Mouse (Mus musculus): ENCODE results near the gene Ifitm10. TPM values are rescaled to one million over a fixed set of nuclear protein-coding genes. Genes with fewer than 3 reads are reported as not detected.
"Not testable (repeated sequence)": the region's sequence is repeated elsewhere in the genome, so short reads cannot be mapped to it uniquely, and the experiment has no call there.

Gene Ifitm10
- polyA plus RNA-seq, 1 experiment from 2014 or later: 2.4 TPM

DNA sequence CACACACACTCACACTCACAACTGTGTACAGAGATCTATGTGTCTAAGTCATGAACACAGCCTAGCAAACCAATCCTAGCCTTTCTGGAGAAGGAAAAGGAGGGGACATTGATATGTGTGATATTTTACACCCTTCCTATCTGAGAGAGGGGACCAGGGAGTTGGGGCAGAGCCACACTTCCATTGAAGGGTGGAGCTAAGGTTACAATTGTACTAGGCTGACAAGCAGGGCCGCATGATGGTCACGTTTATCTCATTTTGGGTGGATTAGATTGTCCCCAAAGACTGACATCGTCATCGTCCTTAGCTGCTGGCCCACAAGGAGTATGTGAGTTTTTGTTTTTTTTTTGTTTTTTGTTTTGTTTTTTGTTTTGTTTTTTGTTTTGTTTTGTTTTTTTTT is 42.3 kb downstream of the Ifitm10 start:
- Histone ChIP-seq H3K9ac (ENCODE audit: low read depth, low read length) (no peak overlapping the region), H3K4me1 (replicated peaks; ENCODE audit: control insufficient read depth, insufficient read depth, low read length) (peaks cover 26% of the 10 kb centered on the region)
- no peak; the same call in 1 of the 2 replicates for ATAC-seq (replicated peaks; ENCODE audit: low FRiP score)

DNA sequence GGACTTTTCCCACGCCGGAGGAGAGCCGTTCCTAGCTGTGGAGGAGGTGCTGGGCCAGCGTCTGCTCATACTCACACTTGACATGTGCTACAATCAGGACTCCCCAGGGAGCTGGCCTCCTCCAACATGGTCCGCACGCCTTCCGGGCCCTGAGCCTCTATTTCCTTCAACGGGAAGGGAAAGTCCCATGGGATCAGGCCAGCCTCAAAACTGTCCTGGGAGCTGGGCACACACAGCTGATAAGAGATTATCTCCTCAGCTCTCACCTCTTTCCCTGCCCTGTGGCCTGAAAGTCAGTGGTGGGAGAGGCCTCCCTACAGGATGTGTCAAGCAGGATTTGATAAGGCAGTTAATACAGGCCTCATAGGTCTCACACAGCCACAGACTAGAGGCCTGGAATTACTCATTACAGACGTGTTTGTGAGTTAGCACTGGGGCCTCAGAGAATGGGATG is 43.3 kb downstream of the Ifitm10 start:
- no peaks in the 10 kb centered on the region for H3K27me3 ChIP-seq (replicated peaks; ENCODE audit: control insufficient read depth, insufficient read depth, low read length)
- H3K27ac ChIP-seq (ENCODE audit: low read depth, low read length): peak overlapping the region; percentile 67
- H3K4me2 ChIP-seq: no peak overlapping the region
- H3K9me3 ChIP-seq (ENCODE audit: control insufficient read depth, low read length): no peaks in the 10 kb centered on the region
- peaks cover 26% of the 10 kb centered on the region for H3K4me1 ChIP-seq (replicated peaks; ENCODE audit: control insufficient read depth, insufficient read depth, low read length)
- peak; percentile 67 for ATAC-seq (replicated peaks; ENCODE audit: low FRiP score)
- no peaks in the 10 kb centered on the region for H3K36me3 ChIP-seq (ENCODE audit: control insufficient read depth, insufficient read depth, low read length)
- WGBS: 29% methylated on average over 9 of the region's 9 CpGs
- no peak for DNase-seq (ENCODE audit: low spot score)
- H3K4me3 ChIP-seq (ENCODE audit: low read depth, low read length): no peak overlapping the region
- H3K9ac ChIP-seq (ENCODE audit: low read depth, low read length): no peak overlapping the region

More for the DNA sequence above, 42.3 kb downstream of the Ifitm10 start:
- Histone ChIP-seq H3K36me3 (ENCODE audit: control insufficient read depth, insufficient read depth, low read length) (no peaks in the 10 kb centered on the region), H3K9me3 (ENCODE audit: control insufficient read depth, low read length) (no peaks in the 10 kb centered on the region), H3K27me3 (replicated peaks; ENCODE audit: control insufficient read depth, insufficient read depth, low read length) (no peaks in the 10 kb centered on the region), H3K27ac (ENCODE audit: low read depth, low read length) (no peak overlapping the region), H3K4me2 (no peak overlapping the region), H3K4me3 (ENCODE audit: low read depth, low read length) (no peak overlapping the region)
- DNase-seq (ENCODE audit: low spot score): no peak
- WGBS: 30% methylated on average over 4 of the region's 4 CpGs

DNA sequence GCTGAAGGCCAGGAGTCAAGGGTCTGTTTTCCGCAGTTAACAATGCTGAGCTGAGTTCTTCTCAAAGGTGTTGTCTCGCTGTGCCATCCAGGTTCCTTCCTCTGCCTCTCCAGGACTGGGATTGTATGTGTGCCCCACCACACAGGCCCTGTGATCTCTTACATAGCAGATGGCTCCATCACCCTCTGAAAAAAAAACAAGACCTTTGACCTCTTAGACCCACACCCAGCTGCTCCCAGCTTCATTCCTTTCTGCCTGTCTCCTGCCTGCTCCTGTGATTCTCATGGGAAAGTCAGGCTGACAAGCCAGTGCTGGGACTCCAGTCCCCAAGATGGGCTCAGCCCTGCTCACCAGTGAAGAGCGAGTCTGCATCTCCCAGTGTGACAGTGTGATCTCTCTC is 45.0 kb downstream of the Ifitm10 start:
- peaks cover 17% of the 10 kb centered on the region for H3K4me1 ChIP-seq (replicated peaks; ENCODE audit: control insufficient read depth, insufficient read depth, low read length)
- WGBS: 56% methylated on average over 3 of the region's 3 CpGs
- H3K4me2 ChIP-seq: no peak overlapping the region
- H3K4me3 ChIP-seq (ENCODE audit: low read depth, low read length): no peak overlapping the region
- H3K9ac ChIP-seq (ENCODE audit: low read depth, low read length): no peak overlapping the region
- no peaks in the 10 kb centered on the region for H3K27me3 ChIP-seq (replicated peaks; ENCODE audit: control insufficient read depth, insufficient read depth, low read length)
- no peak for ATAC-seq (replicated peaks; ENCODE audit: low FRiP score)
- DNase-seq (ENCODE audit: low spot score): no peak
- H3K27ac ChIP-seq (ENCODE audit: low read depth, low read length): no peak overlapping the region
- H3K9me3 ChIP-seq (ENCODE audit: control insufficient read depth, low read length): no peaks in the 10 kb centered on the region
- H3K36me3 ChIP-seq (ENCODE audit: control insufficient read depth, insufficient read depth, low read length): no peaks in the 10 kb centered on the region

DNA sequence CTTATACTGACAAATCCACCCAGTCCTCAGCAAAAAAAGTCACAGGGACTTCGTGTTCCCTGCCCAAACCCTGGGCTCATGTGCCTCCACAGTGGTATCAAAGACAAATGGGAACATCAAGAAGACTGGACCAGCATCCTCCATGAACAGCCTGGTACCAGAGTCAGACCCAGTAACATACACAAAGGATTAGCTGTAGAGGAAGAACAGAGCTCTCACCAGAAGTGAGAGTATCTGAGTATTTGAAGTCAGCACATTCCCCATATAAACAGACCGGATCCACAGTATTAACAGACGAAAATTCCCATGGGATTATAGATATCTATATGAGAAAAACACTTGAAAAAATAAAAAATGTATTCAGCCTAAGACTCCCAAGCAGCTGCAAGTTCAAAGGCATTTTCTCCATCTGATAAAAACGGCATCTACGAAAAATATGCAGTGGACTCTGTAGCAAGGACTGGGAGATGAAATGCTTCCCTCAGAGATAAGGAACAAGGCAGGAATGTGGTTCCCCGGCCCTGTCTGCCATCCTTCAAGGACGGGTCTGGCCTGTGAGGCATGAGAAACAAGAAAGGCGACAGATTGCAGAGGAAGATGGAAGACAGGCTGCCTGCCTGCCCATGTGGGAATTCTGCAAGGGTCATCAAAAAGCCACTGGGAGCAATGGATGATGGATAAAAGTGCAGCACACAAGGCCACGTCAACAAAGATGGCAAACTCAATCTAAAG is 46.7 kb downstream of the Ifitm10 start:
- H3K4me1 ChIP-seq (replicated peaks; ENCODE audit: control insufficient read depth, insufficient read depth, low read length): peaks cover 17% of the 10 kb centered on the region

DNA sequence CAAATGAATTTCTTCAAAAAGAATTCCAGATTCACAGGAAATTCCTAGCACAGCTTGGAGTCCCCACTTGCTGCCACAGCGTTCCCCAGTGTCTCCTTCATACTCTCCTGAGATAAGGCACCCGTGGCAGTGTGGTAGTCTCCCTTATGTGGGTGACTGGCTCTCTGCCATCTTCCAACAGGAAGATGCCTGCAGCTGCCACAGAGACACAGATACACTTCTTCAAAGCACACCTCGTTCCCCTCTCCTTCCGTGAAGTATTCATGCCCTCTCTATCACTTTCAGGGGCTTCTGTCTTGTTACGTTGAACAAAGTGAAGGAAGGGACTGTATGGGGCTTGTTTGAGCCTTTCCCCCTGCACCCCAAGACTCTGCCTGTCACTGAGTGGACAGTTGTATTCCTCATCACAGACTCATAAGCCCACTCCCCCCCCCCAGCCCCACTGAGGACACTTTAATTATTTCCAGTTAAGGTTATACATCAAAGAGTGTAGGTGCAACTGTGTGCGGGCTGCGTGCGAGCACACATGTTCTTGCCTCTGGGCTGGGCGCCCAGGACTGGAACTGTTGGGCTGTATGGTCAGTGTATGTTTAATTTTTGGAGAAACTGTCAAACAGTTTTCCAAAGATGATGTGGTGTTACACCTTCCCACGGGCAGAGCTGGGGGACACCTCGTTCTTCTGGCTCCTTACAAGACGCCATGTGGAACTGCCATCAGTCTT is 50.0 kb downstream of the Ifitm10 start:
- Histone ChIP-seq H3K9me3 (ENCODE audit: control insufficient read depth, low read length) (no peaks in the 10 kb centered on the region), H3K4me3 (ENCODE audit: low read depth, low read length) (no peak overlapping the region), H3K4me1 (replicated peaks; ENCODE audit: control insufficient read depth, insufficient read depth, low read length) (no peaks in the 10 kb centered on the region), H3K36me3 (ENCODE audit: control insufficient read depth, insufficient read depth, low read length) (no peaks in the 10 kb centered on the region), H3K9ac (ENCODE audit: low read depth, low read length) (no peak overlapping the region), H3K27me3 (replicated peaks; ENCODE audit: control insufficient read depth, insufficient read depth, low read length) (no peaks in the 10 kb centered on the region), H3K4me2 (no peak overlapping the region), H3K27ac (ENCODE audit: low read depth, low read length) (no peak overlapping the region)
- ATAC-seq (replicated peaks; ENCODE audit: low FRiP score) (no peak), DNase-seq (ENCODE audit: low spot score) (no peak)
- 79% methylated on average over 12 of the region's 12 CpGs for WGBS

More for the DNA sequence above, 46.7 kb downstream of the Ifitm10 start:
- ATAC-seq (replicated peaks; ENCODE audit: low FRiP score) (no peak), DNase-seq (ENCODE audit: low spot score) (no peak)
- no peaks in the 10 kb centered on the region for H3K36me3 ChIP-seq (ENCODE audit: control insufficient read depth, insufficient read depth, low read length)
- no peaks in the 10 kb centered on the region for H3K9me3 ChIP-seq (ENCODE audit: control insufficient read depth, low read length)
- no peak overlapping the region for H3K9ac ChIP-seq (ENCODE audit: low read depth, low read length)
- no peak overlapping the region for H3K4me3 ChIP-seq (ENCODE audit: low read depth, low read length)
- peak overlapping the region; percentile 55; the same call in 1 of the 2 replicates for H3K27ac ChIP-seq (ENCODE audit: low read depth, low read length)
- H3K27me3 ChIP-seq (replicated peaks; ENCODE audit: control insufficient read depth, insufficient read depth, low read length): no peaks in the 10 kb centered on the region
- WGBS: 39% methylated on average over 9 of the region's 9 CpGs
- H3K4me2 ChIP-seq: no peak overlapping the region

DNA sequence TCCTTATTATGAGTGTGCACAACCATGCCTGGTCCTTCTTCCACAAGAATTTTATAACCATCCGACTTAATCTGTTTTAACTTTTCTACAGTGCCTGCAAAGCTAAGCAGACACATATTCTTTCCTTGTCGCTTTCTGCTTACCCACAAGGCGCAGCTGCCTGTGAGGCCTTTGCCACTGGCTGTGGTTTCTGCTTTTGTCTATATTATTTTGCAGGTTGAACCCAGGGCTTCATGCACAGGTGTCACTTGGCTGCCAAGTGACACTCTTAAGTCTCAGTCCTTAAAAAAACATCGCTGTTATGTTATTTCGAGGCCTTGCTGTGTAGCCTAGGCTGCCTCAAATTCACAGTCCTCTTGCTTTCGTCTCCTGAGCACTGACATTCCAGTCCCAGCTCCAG is 50.9 kb downstream of the Ifitm10 start:
- DNase-seq (ENCODE audit: low spot score): no peak
- no peaks in the 10 kb centered on the region for H3K36me3 ChIP-seq (ENCODE audit: control insufficient read depth, insufficient read depth, low read length)
- 88% methylated on average over 6 of the region's 6 CpGs for WGBS
- H3K4me3 ChIP-seq (ENCODE audit: low read depth, low read length): no peak overlapping the region
- no peaks in the 10 kb centered on the region for H3K9me3 ChIP-seq (ENCODE audit: control insufficient read depth, low read length)
- H3K4me1 ChIP-seq (replicated peaks; ENCODE audit: control insufficient read depth, insufficient read depth, low read length): peaks cover 1% of the 10 kb centered on the region
- no peak overlapping the region for H3K4me2 ChIP-seq
- ATAC-seq (replicated peaks; ENCODE audit: low FRiP score): no peak
- H3K27me3 ChIP-seq (replicated peaks; ENCODE audit: control insufficient read depth, insufficient read depth, low read length): no peaks in the 10 kb centered on the region
- no peak overlapping the region for H3K9ac ChIP-seq (ENCODE audit: low read depth, low read length)
- no peak overlapping the region for H3K27ac ChIP-seq (ENCODE audit: low read depth, low read length)

DNA sequence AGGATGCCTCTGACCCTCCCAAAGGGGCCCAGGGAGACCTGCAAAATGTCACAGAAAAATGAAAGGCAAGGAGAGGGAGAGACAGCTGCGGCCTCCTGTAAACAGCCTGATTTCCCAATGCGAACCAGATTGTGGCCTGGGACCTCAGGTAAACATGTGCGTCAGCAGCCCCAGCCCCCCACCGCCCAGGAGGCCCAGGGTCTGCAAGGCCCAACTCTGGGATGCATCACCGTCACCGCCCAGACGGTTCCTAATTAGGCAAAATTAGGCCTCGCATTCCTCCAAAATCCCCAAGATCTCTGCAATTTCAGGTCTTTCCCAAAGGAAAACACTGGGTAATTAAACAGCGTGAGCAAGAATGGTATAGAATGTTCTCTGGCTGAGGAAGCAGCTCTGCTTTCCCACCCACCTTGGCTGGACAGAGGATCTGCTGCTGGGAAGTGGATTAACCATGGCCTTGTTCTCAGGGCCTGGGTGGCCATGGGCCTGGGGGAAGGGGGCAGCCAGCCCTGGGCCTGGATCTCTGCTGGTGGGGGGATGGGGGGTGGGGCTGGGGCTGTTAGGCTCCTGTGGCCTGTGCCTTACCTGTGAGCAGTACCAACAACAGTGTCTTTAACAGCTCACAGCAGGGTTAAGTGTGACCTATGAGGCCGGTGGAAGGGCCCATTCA is 51.8 kb downstream of the Ifitm10 start:
- not testable (repeated sequence) for H3K9me3 ChIP-seq (ENCODE audit: control insufficient read depth, low read length); ATAC-seq (replicated peaks; ENCODE audit: low FRiP score); H3K9ac ChIP-seq (ENCODE audit: low read depth, low read length); H3K4me1 ChIP-seq (replicated peaks; ENCODE audit: control insufficient read depth, insufficient read depth, low read length); H3K4me3 ChIP-seq (ENCODE audit: low read depth, low read length); H3K36me3 ChIP-seq (ENCODE audit: control insufficient read depth, insufficient read depth, low read length); DNase-seq (ENCODE audit: low spot score); H3K27ac ChIP-seq (ENCODE audit: low read depth, low read length); H3K27me3 ChIP-seq (replicated peaks; ENCODE audit: control insufficient read depth, insufficient read depth, low read length); H3K4me2 ChIP-seq
- 44% methylated on average over 3 of the region's 10 CpGs for WGBS

DNA sequence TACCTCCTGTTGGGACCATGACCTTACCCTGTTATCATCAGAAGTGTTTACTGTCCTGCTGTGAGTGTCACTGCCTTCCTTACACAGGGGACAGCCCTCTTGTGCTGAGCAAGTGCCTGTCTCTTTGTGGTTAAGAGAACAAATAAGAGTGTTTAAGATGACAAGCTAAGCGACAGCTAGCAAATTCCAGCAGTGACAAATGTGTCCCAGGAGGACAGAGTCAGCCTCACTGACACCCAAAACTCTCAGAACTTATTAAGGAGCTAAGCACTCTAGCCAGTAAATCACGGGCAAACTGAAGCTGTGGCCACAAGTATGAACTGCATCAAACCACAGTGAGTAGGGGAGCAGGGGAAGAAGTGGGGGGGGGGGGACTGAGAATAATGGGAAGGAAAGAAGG is 52.6 kb downstream of the Ifitm10 start:
- Histone ChIP-seq H3K27ac (ENCODE audit: low read depth, low read length) (no peak overlapping the region), H3K4me2 (no peak overlapping the region), H3K9ac (ENCODE audit: low read depth, low read length) (no peak overlapping the region), H3K27me3 (replicated peaks; ENCODE audit: control insufficient read depth, insufficient read depth, low read length) (no peaks in the 10 kb centered on the region), H3K9me3 (ENCODE audit: control insufficient read depth, low read length) (no peaks in the 10 kb centered on the region), H3K4me1 (replicated peaks; ENCODE audit: control insufficient read depth, insufficient read depth, low read length) (peaks cover 6% of the 10 kb centered on the region), H3K36me3 (ENCODE audit: control insufficient read depth, insufficient read depth, low read length) (no peaks in the 10 kb centered on the region), H3K4me3 (ENCODE audit: low read depth, low read length) (no peak overlapping the region)
- WGBS: 24% methylated on average over 2 of the region's 2 CpGs
- DNase-seq (ENCODE audit: low spot score) (no peak), ATAC-seq (replicated peaks; ENCODE audit: low FRiP score) (no peak)
